Mouse (Mus musculus) heart, postnatal 0 days (tissue): Measurements from ENCODE around the gene Btf3l4.

ENCODE experiments used
- CTCF ChIP-seq: IDR thresholded peaks from 2 replicates; pipeline ENCODE4 v1.5.1; 2016; ENCODE audit warnings: antibody characterized with exemption, control low read depth, low read depth
- EP300 ChIP-seq: IDR thresholded peaks from 2 replicates; pipeline ENCODE4 v1.6.1; 2016; ENCODE audit warnings: antibody characterized with exemption, low read depth

GRCm38 (mm10) chr4:108869730-108870374 is 36.4 kb upstream of the Btf3l4 start:
- TF ChIP-seq CTCF (peak; percentile 98), EP300 (no peak)
